Comparison of ENCODE assay signal across 23 mouse cellular contexts in the genomic region with DNA sequence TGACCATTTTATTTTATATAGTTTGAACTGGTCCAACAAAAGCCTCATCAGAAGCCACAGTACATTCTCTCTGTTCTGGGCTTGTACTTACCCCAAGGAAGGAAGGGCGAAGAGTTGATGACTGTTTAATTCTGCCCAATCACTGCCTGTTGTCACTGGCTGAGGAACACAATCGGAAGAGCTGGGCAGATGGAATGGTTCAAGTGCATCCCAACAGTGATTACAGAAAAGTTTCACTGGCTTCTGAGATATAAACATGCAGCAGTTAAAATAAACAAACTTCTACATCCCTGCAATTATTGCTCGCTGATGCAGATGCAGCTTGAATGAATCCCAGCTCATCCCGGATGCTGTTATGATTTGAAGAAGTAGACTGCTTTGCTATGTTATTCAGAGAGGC.
DNase-seq lines count a peak whose midpoint lies in the region; ATAC-seq lines count a peak whose summit lies in the region.
"Had no signal": no experiment of that assay in that cellular context is flagged by ENCODE, and none has a peak within 500 bp of the region (broad histone marks: within the 10 kb centered on the region; RNA-seq: fewer than 3 reads in every experiment).

No protein-coding gene starts in this region.

- H3K9me3 ChIP-seq in embryonic facial prominence, embryonic 14.5 days (ENCODE audit: control insufficient read depth, low read length), result no peaks in the 10 kb centered on the region
- H3K9me3 ChIP-seq in embryonic facial prominence, embryonic 10.5 days, result no peaks in the 10 kb centered on the region
- no peaks in the 10 kb centered on the region for H3K9me3 ChIP-seq in lung, embryonic 15.5 days
- no peaks in the 10 kb centered on the region for H3K9me3 ChIP-seq in stomach, embryonic 16.5 days (replicated peaks; ENCODE audit: control insufficient read depth, low read length)
- H3K9me3 ChIP-seq: embryonic facial prominence, embryonic 15.5 days; forebrain, embryonic 10.5 days; heart, embryonic 12.5 days; hindbrain, embryonic 10.5 days had no signal

- 64% methylated on average over 4 of the region's 4 CpGs for WGBS in embryonic facial prominence, embryonic 14.5 days
- 83% methylated on average over 4 of the region's 4 CpGs for WGBS in embryonic facial prominence, embryonic 10.5 days
- WGBS in lung, embryonic 15.5 days, result 34% methylated on average over 4 of the region's 4 CpGs
- WGBS in stomach, embryonic 16.5 days, result 50% methylated on average over 4 of the region's 4 CpGs

- no peak overlapping the region for H3K4me2 ChIP-seq in embryonic facial prominence, embryonic 14.5 days (ENCODE audit: low read depth, low read length)
- no peak overlapping the region for H3K4me2 ChIP-seq in lung, embryonic 15.5 days
- H3K4me2 ChIP-seq in stomach, embryonic 16.5 days (ENCODE audit: low read depth, low read length), result no peak overlapping the region
- H3K4me2 ChIP-seq: embryonic facial prominence, embryonic 15.5 days; heart, embryonic 12.5 days; hindbrain, embryonic 14.5 days had no signal

- no peaks in the 10 kb centered on the region for H3K27me3 ChIP-seq in embryonic facial prominence, embryonic 14.5 days (replicated peaks; ENCODE audit: control insufficient read depth, insufficient read depth, low read length)
- no peaks in the 10 kb centered on the region for H3K27me3 ChIP-seq in embryonic facial prominence, embryonic 10.5 days (replicated peaks; ENCODE audit: low read depth, poor library complexity, severe bottlenecking)
- no peaks in the 10 kb centered on the region for H3K27me3 ChIP-seq in lung, embryonic 15.5 days
- no peaks in the 10 kb centered on the region for H3K27me3 ChIP-seq in stomach, embryonic 16.5 days (ENCODE audit: control insufficient read depth, insufficient read depth, low read length)
- H3K27me3 ChIP-seq: embryonic facial prominence, embryonic 15.5 days; heart, embryonic 12.5 days had no signal

- H3K4me1 ChIP-seq in embryonic facial prominence, embryonic 14.5 days (ENCODE audit: control insufficient read depth, insufficient read depth, low read length), result no peaks in the 10 kb centered on the region
- no peaks in the 10 kb centered on the region for H3K4me1 ChIP-seq in embryonic facial prominence, embryonic 10.5 days
- H3K4me1 ChIP-seq in lung, embryonic 15.5 days, result peaks cover 8% of the 10 kb centered on the region; the same call in 1 of the 2 replicates
- no peaks in the 10 kb centered on the region for H3K4me1 ChIP-seq in stomach, embryonic 16.5 days (ENCODE audit: control insufficient read depth, insufficient read depth, low read length)
- H3K4me1 ChIP-seq: embryonic facial prominence, embryonic 15.5 days; forebrain, embryonic 10.5 days; heart, embryonic 12.5 days; hindbrain, embryonic 10.5 days had no signal

- H3K4me3 ChIP-seq in embryonic facial prominence, embryonic 14.5 days (ENCODE audit: low read depth, low read length), result no peak overlapping the region
- no peak overlapping the region for H3K4me3 ChIP-seq in embryonic facial prominence, embryonic 10.5 days
- H3K4me3 ChIP-seq in lung, embryonic 15.5 days, result no peak overlapping the region
- no peak overlapping the region for H3K4me3 ChIP-seq in stomach, embryonic 16.5 days (replicated peaks; ENCODE audit: low read length)
- H3K4me3 ChIP-seq: embryonic facial prominence, embryonic 15.5 days; erythroblast, embryonic 14.5 days; forebrain, embryonic 10.5 days; gastrocnemius, adult 2 months; heart, embryonic 12.5 days; hindbrain, embryonic 10.5 days had no signal

- DNase-seq in embryonic facial prominence, embryonic 14.5 days (ENCODE audit: low spot score), result peak; percentile 10
- DNase-seq in embryonic facial prominence, embryonic 10.5 days (ENCODE audit: low spot score), result no peak
- no peak for DNase-seq in lung, adult 18-20 months
- peak; percentile 10 for DNase-seq in brain, adult 2 months (ENCODE audit: low read depth, low spot score)
- no peak for DNase-seq in right cerebral cortex, postnatal 14 days
- DNase-seq: adrenal gland, postnatal 10 days; B cell, adult 2 months; cerebellum, adult 18-20 months; cerebellum, adult 9-11 months; cerebellum, postnatal 36 days; gastrocnemius, adult 2 months; gastrocnemius, postnatal 25 days had no signal

- no peak overlapping the region for H3K9ac ChIP-seq in embryonic facial prominence, embryonic 14.5 days (ENCODE audit: low read depth, low read length)
- H3K9ac ChIP-seq in lung, embryonic 15.5 days, result no peak overlapping the region
- H3K9ac ChIP-seq in stomach, embryonic 16.5 days (ENCODE audit: low read length), result no peak overlapping the region
- H3K9ac ChIP-seq: embryonic facial prominence, embryonic 15.5 days; heart, embryonic 12.5 days; hindbrain, embryonic 14.5 days had no signal

- H3K27ac ChIP-seq in embryonic facial prominence, embryonic 14.5 days (replicated peaks; ENCODE audit: low read depth, low read length), result no peak overlapping the region
- no peak overlapping the region for H3K27ac ChIP-seq in embryonic facial prominence, embryonic 10.5 days (replicated peaks)
- H3K27ac ChIP-seq in lung, embryonic 15.5 days, result no peak overlapping the region; the same call in 1 of the 2 replicates
- 0 out of 2 replicates have a peak overlapping the region, but pooled peaks have one; percentile 28 for H3K27ac ChIP-seq in stomach, embryonic 16.5 days (ENCODE audit: low read length)
- H3K27ac ChIP-seq: embryonic facial prominence, embryonic 15.5 days; forebrain, embryonic 10.5 days; gastrocnemius, adult 2 months; hindbrain, embryonic 10.5 days; hindbrain, embryonic 14.5 days had no signal

- ATAC-seq in embryonic facial prominence, embryonic 14.5 days (ENCODE audit: low read depth), result no peak
- ATAC-seq in lung, embryonic 15.5 days (ENCODE audit: borderline replicate concordance, extremely low read depth, low FRiP score, low TSS enrichment), result peak; percentile 95; the same call in 1 of the 2 replicates
- ATAC-seq in stomach, embryonic 16.5 days (ENCODE audit: insufficient read depth, low FRiP score), result no peak; the same call in 1 of the 2 replicates
- ATAC-seq: CD4-positive, CD25-positive, alpha-beta regulatory T cell, adult 4 months; forebrain, embryonic 14.5 days had no signal

- H3K36me3 ChIP-seq in embryonic facial prominence, embryonic 14.5 days (ENCODE audit: control insufficient read depth, insufficient read depth, low read length), result no peaks in the 10 kb centered on the region
- no peaks in the 10 kb centered on the region for H3K36me3 ChIP-seq in embryonic facial prominence, embryonic 10.5 days (replicated peaks)
- no peaks in the 10 kb centered on the region for H3K36me3 ChIP-seq in lung, embryonic 15.5 days
- H3K36me3 ChIP-seq in stomach, embryonic 16.5 days (ENCODE audit: control insufficient read depth, insufficient read depth, low read length), result no peaks in the 10 kb centered on the region
- H3K36me3 ChIP-seq: embryonic facial prominence, embryonic 15.5 days; forebrain, embryonic 10.5 days; G1E; heart, embryonic 12.5 days; hindbrain, embryonic 10.5 days had no signal

Comparison
In these comparisons a context has a peak if more than half of its experiments do, and no peak if none do; other contexts are left out.
1. DNase-seq: peak in embryonic facial prominence, embryonic 14.5 days (single experiment) and brain, adult 2 months (single experiment); none in embryonic facial prominence, embryonic 10.5 days (single experiment), lung, adult 18-20 months (0 of 2) and right cerebral cortex, postnatal 14 days (single experiment).